Mouse (Mus musculus) erythroblast, embryonic 14.5 days (primary cell): ENCODE results near the gene Pxdc1.

Source experiments
- GATA1 ChIP-seq: IDR thresholded peaks from 2 replicates; pipeline ENCODE4 v1.6.1; 2012; ENCODE audit warnings: low read length, inconsistent platforms, mixed read lengths
- TAL1 ChIP-seq: IDR thresholded peaks from 3 replicates; pipeline ENCODE4 v1.6.1; 2012; ENCODE audit warnings: low read length, inconsistent platforms, mixed read lengths

- TF ChIP-seq GATA1 (no peak), TAL1 (no peak)
Measured at GRCm38 (mm10) chr13:34663762-34664161, 10.5 kb upstream of the Pxdc1 start.
